ENCODE assay signal across 8 mouse cellular contexts in the genomic region with DNA sequence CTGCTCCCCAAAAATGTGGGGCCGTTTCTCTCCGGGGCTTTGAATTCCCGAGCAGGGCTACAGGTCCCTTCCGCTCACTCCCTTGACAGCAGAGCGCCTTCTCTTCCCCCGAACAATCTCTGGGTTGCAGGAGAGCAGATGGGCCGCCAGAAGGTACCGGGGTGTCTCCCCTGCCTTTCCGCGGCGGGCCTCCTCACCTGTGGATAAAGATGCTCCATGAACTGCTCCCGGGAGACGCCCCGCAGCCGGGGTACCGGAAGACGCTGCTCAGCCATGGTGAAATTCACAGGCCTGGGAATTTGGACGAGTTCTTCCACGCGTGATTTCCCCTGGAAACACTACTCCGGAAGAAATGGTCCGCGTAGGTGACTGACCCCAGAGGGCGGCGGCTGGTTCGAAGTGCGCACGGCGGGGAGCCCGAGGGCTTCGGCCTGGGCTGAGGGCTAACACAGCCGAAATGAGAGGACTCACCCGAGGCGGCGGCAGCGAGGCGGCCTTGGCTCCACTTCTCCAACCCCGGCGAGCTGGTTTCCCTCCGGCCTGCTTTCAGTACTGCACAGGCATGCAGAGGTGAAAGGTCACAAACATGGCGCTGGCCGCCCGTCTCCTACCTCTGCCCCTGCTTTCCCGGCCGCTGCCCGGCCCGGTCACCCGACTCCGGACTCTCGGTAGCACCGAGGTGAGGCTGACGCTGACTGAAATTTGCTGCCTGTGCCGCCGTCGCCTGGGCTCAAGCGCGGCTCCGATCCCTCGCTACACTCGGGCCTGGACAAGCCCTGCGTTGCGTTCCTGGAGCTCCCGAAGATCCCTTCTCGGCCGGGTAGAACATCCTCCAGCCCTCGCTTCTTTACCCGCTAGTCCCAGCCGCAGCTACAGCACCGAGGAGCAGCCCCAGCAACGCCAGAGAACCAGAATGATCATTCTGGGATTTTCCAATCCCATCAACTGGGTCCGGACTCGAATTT. TPM values are rescaled to one million over a fixed set of nuclear protein-coding genes. Genes with fewer than 3 reads are reported as not detected.
DNase-seq lines count a peak whose midpoint lies in the region; ATAC-seq and TF ChIP-seq lines count a peak whose summit lies in the region.

A gene (plus strand): TSS at position 142 of the 965 bp plus-strand sequence.
A gene (minus strand): TSS at position 915 of the 965 bp plus-strand sequence.

- H3K9ac ChIP-seq in hindbrain, postnatal 0 days (replicated peaks; ENCODE audit: low read length) = peak within 1 kb of the TSS; percentile 82

- H3K27me3 ChIP-seq in hindbrain, postnatal 0 days (ENCODE audit: insufficient read depth, low read length) = no peaks in the 10 kb centered on the region

- peaks cover 19% of the 10 kb centered on the region for H3K4me1 ChIP-seq in hindbrain, postnatal 0 days (ENCODE audit: insufficient read depth, low read length)

- under 1% methylated on average over 72 of the region's 72 CpGs for WGBS in hindbrain, postnatal 0 days

- ATAC-seq in hindbrain, postnatal 0 days = peak; percentile 95
- peak; percentile 93 for ATAC-seq in megakaryocyte, adult 5-6 weeks (ENCODE audit: poor library complexity, severe bottlenecking)

- DNase-seq in ZHBTc4 (ENCODE audit: low read depth, low spot score) = peak; percentile 93
- peak; percentile 55 to 79 for DNase-seq in cerebellum, postnatal 4 days (ENCODE audit: low spot score in 2 of 2)
- peak; percentile 86 for DNase-seq in gastrocnemius, adult 2 months
- DNase-seq in hindbrain, postnatal 0 days (ENCODE audit: low spot score) = peak; percentile 91
- peak; percentile 70 to 85 for DNase-seq in left cerebral cortex, adult 8-10 months (ENCODE audit: low spot score in 2 of 2)
- peak; percentile 82 for DNase-seq in right cerebral cortex, adult 18-20 months
- peak; percentile 87 for DNase-seq in urinary bladder, adult 2 months (ENCODE audit: low spot score)

- intact Hi-C loops in gastrocnemius, adult 2 months (cut with DNase I) = no loop called here

- no peaks in the 10 kb centered on the region for H3K9me3 ChIP-seq in hindbrain, postnatal 0 days (ENCODE audit: low read length)

- peak within 1 kb of the TSS; percentile 98 for H3K27ac ChIP-seq in gastrocnemius, adult 2 months
- peak within 1 kb of the TSS; percentile 94 for H3K27ac ChIP-seq in hindbrain, postnatal 0 days

- H3K36me3 ChIP-seq in hindbrain, postnatal 0 days (ENCODE audit: insufficient read depth, low read length) = 0 out of 2 replicates have a peak, but pooled peaks cover 6% of the 10 kb centered on the region

- TF ChIP-seq CTCF in gastrocnemius, adult 2 months (IDR thresholded peaks at IDR 0.05) = no peak
- TF ChIP-seq CTCF in hindbrain, postnatal 0 days (IDR thresholded peaks at IDR 0.05; ENCODE audit: low read depth) = peak; percentile 29

- H3K4me2 ChIP-seq in hindbrain, postnatal 0 days (ENCODE audit: low read depth, low read length) = peak within 1 kb of the TSS; percentile 80

- H3K4me3 ChIP-seq in gastrocnemius, adult 2 months = peak within 1 kb of the TSS; percentile 86
- peak within 1 kb of the TSS; percentile 80 for H3K4me3 ChIP-seq in hindbrain, postnatal 0 days (ENCODE audit: low read length)

RNA-seq across cellular contexts. Expression of the first gene that starts in this region (rescaled TPM):
- total RNA-seq in gastrocnemius, adult 2 months (2021) = 1 to 10 TPM; 8.1 to 9.8 TPM
- 6.7 and 7.0 TPM in 2 replicates for total RNA-seq in hindbrain, postnatal 0 days (2014; rRNA removed)
- 19.8 and 20.4 TPM in 2 replicates for polyA plus RNA-seq in hindbrain, postnatal 0 days (2015; fragmentation: Nextera tagmentation; extraction: Ambion mirVana)
- total RNA-seq in left cerebral cortex, adult 8-10 months (2022) = 10 to 100 TPM; 11.8 to 14.2 (median 12.7) TPM
- 7.3 and 12.1 TPM in 2 replicates for total RNA-seq in megakaryocyte, adult 5-6 weeks (2015)
- 7.2 and 8.4 TPM in 2 replicates for total RNA-seq in megakaryocyte, adult 5-6 weeks (2017)
- 8.5 and 8.6 TPM in 2 replicates for polyA plus RNA-seq in urinary bladder, adult 2 months (2012; rRNA removed)

RNA-seq across cellular contexts. Expression of the second gene that starts in this region (rescaled TPM):
- 1 to 10 TPM; 3.8 to 5.1 TPM for total RNA-seq in gastrocnemius, adult 2 months (2021)
- total RNA-seq in hindbrain, postnatal 0 days (2014; rRNA removed) = 14.4 and 14.9 TPM in 2 replicates
- 29.8 and 31.4 TPM in 2 replicates for polyA plus RNA-seq in hindbrain, postnatal 0 days (2015; fragmentation: Nextera tagmentation; extraction: Ambion mirVana)
- 10 to 100 TPM; 21.0 to 24.2 (median 22.9) TPM for total RNA-seq in left cerebral cortex, adult 8-10 months (2022)
- total RNA-seq in megakaryocyte, adult 5-6 weeks (2015) = 23.3 and 24.0 TPM in 2 replicates
- 12.0 and 28.7 TPM in 2 replicates for total RNA-seq in megakaryocyte, adult 5-6 weeks (2017)
- 26.1 and 30.2 TPM in 2 replicates for polyA plus RNA-seq in urinary bladder, adult 2 months (2012; rRNA removed)

Comparison
In these comparisons a context has a peak if more than half of its experiments do, and no peak if none do; other contexts are left out.
1. Peak in every context shown above with its lines: DNase-seq, ATAC-seq, H3K4me3 ChIP-seq and H3K27ac ChIP-seq.